Mouse (Mus musculus) limb, embryonic 15.5 days (tissue): ENCODE data around the gene Map3k4. TPM values are rescaled to one million over a fixed set of nuclear protein-coding genes. Genes with fewer than 3 reads are reported as not detected.

Experiments
- ATAC-seq: fragments of 200-750 bp; cut with Nextera tagmentation; 2 replicates; pipeline ENCODE4 v1.8.0; 2017; ENCODE audit warnings: low read depth, moderate TSS enrichment; ENCODE audit not compliant: insufficient number of reproducible peaks, low FRiP score, low TSS enrichment
- H3K27ac ChIP-seq: fragments of 300-500 bp; sonication (generic); 2 replicates; pipeline ENCODE4 v1.5.1; 2015; ENCODE audit warnings: moderate library complexity, mild to moderate bottlenecking, inconsistent platforms
- H3K27me3 ChIP-seq: fragments of 300-500 bp; sonication (generic); 2 replicates; pipeline ENCODE4 v1.6.1; 2015; ENCODE audit warnings: inconsistent platforms
- H3K36me3 ChIP-seq: fragments of 300-500 bp; sonication (generic); 2 replicates; pipeline ENCODE4 v1.6.1; 2015; ENCODE audit warnings: inconsistent platforms
- H3K4me1 ChIP-seq: fragments of 300-500 bp; sonication (generic); 2 replicates; pipeline ENCODE4 v1.6.1; 2015; ENCODE audit warnings: inconsistent platforms
- H3K4me2 ChIP-seq: fragments of 300-500 bp; sonication (generic); 2 replicates; pipeline ENCODE4 v1.6.1; 2015; ENCODE audit warnings: mild to moderate bottlenecking, inconsistent platforms
- H3K4me3 ChIP-seq: fragments of 300-500 bp; sonication (generic); 2 replicates; pipeline ENCODE4 v1.5.1; 2015; ENCODE audit warnings: mild to moderate bottlenecking, inconsistent platforms
- H3K9ac ChIP-seq: fragments of 300-500 bp; sonication (generic); 2 replicates; pipeline ENCODE4 v1.6.1; 2015; ENCODE audit warnings: inconsistent platforms
- H3K9me3 ChIP-seq: fragments of 300-500 bp; sonication (generic); 2 replicates; pipeline ENCODE4 v1.6.1; 2016; ENCODE audit warnings: inconsistent platforms
- WGBS: fragments of 180-500 bp; shearing (Covaris S2); methylation state at CpG from one replicate; pipeline ENCODE4 v1.1.7; 2015; 5-methylcytosine and 5-hydroxymethylcytosine counted together
- polyA plus RNA-seq: library from polyadenylated mRNA; unstranded; fragments of >200 nt; fragmentation: Nextera tagmentation; extraction: Ambion mirVana; gene quantifications from 2 replicates; pipeline ENCODE4 v1.2.1, GENCODE M21; 2015

The Map3k4 gene
- polyA plus RNA-seq, 1 experiment from 2014 or later: 38.8 TPM

GRCm38 (mm10) chr17:12201086-12201485, 117.5 kb downstream of the Map3k4 start:
- H3K4me3 ChIP-seq: no peak overlapping the region
- H3K9me3 ChIP-seq: no peaks in the 10 kb centered on the region
- WGBS: 93% methylated on average over 1 of the region's 1 CpGs
- peaks cover 36% of the 10 kb centered on the region for H3K4me1 ChIP-seq
- H3K27ac ChIP-seq: no peak overlapping the region
- no peaks in the 10 kb centered on the region for H3K36me3 ChIP-seq
- no peak overlapping the region for H3K4me2 ChIP-seq
- no peak for ATAC-seq
- H3K27me3 ChIP-seq: no peaks in the 10 kb centered on the region
- no peak overlapping the region for H3K9ac ChIP-seq

- 45% methylated on average over 4 of the region's 4 CpGs for WGBS
- no peak overlapping the region for H3K4me3 ChIP-seq
- no peak overlapping the region; the same call in 1 of the 2 replicates for H3K27ac ChIP-seq
- no peak for ATAC-seq
- no peaks in the 10 kb centered on the region for H3K27me3 ChIP-seq
- no peaks in the 10 kb centered on the region for H3K9me3 ChIP-seq
- no peaks in the 10 kb centered on the region for H3K36me3 ChIP-seq
- H3K4me1 ChIP-seq: peaks cover 36% of the 10 kb centered on the region
- no peak overlapping the region for H3K9ac ChIP-seq
- H3K4me2 ChIP-seq: no peak overlapping the region
Observed at GRCm38 (mm10) chr17:12199933-12200332, 118.7 kb downstream of the Map3k4 start.

- no peak for ATAC-seq
- Histone ChIP-seq H3K4me3 (no peak overlapping the region), H3K36me3 (no peaks in the 10 kb centered on the region), H3K27ac (peak overlapping the region; percentile 39), H3K4me1 (peaks cover 21% of the 10 kb centered on the region), H3K4me2 (no peak overlapping the region), H3K27me3 (no peaks in the 10 kb centered on the region), H3K9me3 (no peaks in the 10 kb centered on the region), H3K9ac (no peak overlapping the region)
- WGBS: 49% methylated on average over 10 of the region's 10 CpGs
Observed at GRCm38 (mm10) chr17:12195604-12196003, 123.0 kb downstream of the Map3k4 start.

DNA sequence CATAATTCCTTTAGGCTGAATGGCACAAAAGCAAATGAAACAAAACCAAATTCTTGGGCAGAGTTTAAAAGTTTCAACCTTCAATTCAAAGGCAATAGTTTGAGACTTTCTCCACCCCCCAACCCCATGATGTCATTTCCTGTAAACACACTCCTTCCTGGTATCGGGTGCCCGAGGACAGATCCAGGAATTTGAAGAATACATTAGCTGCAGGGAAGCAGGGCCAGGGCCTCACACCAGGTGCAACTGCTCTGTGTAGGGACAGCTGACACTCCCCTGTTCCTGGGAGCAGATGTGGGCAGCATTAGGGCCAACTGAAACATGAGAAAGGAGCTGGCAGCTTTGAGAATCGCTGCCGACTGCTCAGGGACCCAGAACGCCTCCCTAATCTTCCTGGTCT, 123.5 kb downstream of the Map3k4 start:
- 11% methylated on average over 5 of the region's 5 CpGs for WGBS
- Histone ChIP-seq H3K27ac (peak overlapping the region; percentile 39), H3K27me3 (no peaks in the 10 kb centered on the region), H3K4me1 (peaks cover 20% of the 10 kb centered on the region), H3K4me3 (no peak overlapping the region), H3K9ac (no peak overlapping the region), H3K4me2 (no peak overlapping the region), H3K36me3 (no peaks in the 10 kb centered on the region), H3K9me3 (no peaks in the 10 kb centered on the region)
- ATAC-seq: peak; percentile 67; the same call in 1 of the 2 replicates

GRCm38 (mm10) chr17:12187782-12188181, 130.8 kb downstream of the Map3k4 start:
- Histone ChIP-seq H3K9ac (no peak overlapping the region), H3K27me3 (no peaks in the 10 kb centered on the region), H3K4me2 (no peak overlapping the region), H3K36me3 (peaks cover 7% of the 10 kb centered on the region; the same call in 1 of the 2 replicates), H3K27ac (no peak overlapping the region), H3K9me3 (no peaks in the 10 kb centered on the region), H3K4me1 (no peaks in the 10 kb centered on the region), H3K4me3 (no peak overlapping the region)
- no peak for ATAC-seq
- WGBS: 67% methylated on average over 1 of the region's 1 CpGs

- no peak overlapping the region for H3K4me3 ChIP-seq
- H3K4me2 ChIP-seq: no peak overlapping the region
- H3K9me3 ChIP-seq: no peaks in the 10 kb centered on the region
- no peak for ATAC-seq
- H3K27ac ChIP-seq: no peak overlapping the region
- WGBS: 78% methylated on average over 3 of the region's 3 CpGs
- no peak overlapping the region for H3K9ac ChIP-seq
- no peaks in the 10 kb centered on the region for H3K4me1 ChIP-seq
- H3K27me3 ChIP-seq: no peaks in the 10 kb centered on the region
- H3K36me3 ChIP-seq: peaks cover 7% of the 10 kb centered on the region; the same call in 1 of the 2 replicates
Observed at GRCm38 (mm10) chr17:12186341-12186740, 132.3 kb downstream of the Map3k4 start.

DNA sequence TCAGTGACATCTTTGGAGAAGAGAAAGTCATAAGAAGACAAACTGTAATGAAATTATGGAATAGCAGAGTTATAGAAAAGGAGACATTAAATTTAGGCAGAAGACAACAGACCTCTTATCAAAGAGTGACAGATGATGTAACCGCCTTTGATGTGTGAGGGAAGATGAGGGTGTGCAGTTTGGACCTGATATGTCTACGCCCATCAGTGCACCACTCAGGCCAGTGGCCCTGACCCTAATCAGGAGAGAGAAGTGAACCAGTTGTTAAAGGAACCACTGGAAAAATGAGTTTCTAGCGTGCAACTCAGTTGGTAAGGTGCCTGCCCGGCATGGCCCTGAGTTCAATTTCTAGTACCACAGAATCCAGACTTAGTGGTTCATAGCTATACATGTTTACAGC, 132.7 kb downstream of the Map3k4 start:
- Histone ChIP-seq H3K27me3 (no peaks in the 10 kb centered on the region), H3K4me1 (no peaks in the 10 kb centered on the region), H3K4me3 (no peak overlapping the region), H3K36me3 (peaks cover 7% of the 10 kb centered on the region; the same call in 1 of the 2 replicates), H3K9ac (no peak overlapping the region), H3K4me2 (no peak overlapping the region), H3K27ac (no peak overlapping the region), H3K9me3 (no peaks in the 10 kb centered on the region)
- ATAC-seq: no peak
- WGBS: 94% methylated on average over 4 of the region's 4 CpGs

GRCm38 (mm10) chr17:12184283-12184682, 134.3 kb downstream of the Map3k4 start:
- Histone ChIP-seq H3K27ac (no peak overlapping the region), H3K4me2 (no peak overlapping the region), H3K4me3 (no peak overlapping the region), H3K27me3 (no peaks in the 10 kb centered on the region), H3K36me3 (no peaks in the 10 kb centered on the region), H3K9ac (no peak overlapping the region), H3K4me1 (peaks cover 7% of the 10 kb centered on the region; the same call in 1 of the 2 replicates), H3K9me3 (no peaks in the 10 kb centered on the region)
- 74% methylated on average over 8 of the region's 8 CpGs for WGBS
- ATAC-seq: no peak

DNA sequence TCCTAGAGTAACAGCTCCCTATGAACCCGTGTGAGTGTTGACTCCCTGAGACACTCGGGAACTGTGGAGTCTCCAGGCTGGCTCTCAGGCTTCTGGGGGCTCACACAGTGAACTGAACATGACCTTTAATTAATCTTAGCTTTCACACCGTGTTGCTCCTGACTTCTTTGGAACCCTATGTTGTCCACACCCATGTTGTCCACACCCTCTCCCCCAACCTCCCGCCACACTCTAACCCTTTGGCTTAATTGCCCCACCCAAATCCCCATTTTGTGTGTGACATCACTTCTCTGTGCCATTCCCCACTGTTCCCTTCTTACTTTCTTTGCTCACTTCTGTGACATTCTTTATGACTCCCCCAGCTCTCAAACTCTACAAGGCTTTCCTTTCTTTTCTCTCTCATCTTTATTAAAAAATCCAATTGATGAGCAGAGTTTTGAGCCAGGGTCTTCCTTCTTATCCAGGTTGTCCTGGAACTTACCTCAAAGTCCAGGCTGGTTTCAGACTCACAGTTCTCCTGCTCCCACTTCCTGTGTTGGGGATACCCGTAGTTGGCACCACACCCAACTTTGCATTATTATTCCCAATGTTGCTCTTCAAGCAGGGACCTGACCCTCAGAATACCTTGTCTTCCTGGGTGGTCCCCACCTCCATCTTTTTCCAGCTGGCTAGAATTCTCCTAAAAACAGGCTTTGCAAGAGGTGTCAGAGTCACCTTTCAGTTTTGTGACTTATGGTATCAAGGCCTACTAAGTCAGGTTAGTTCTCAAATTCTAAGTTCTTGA, 135.7 kb downstream of the Map3k4 start:
- Histone ChIP-seq H3K9ac (no peak overlapping the region), H3K27ac (no peak overlapping the region), H3K4me3 (no peak overlapping the region), H3K27me3 (no peaks in the 10 kb centered on the region), H3K4me2 (no peak overlapping the region), H3K4me1 (peaks cover 7% of the 10 kb centered on the region; the same call in 1 of the 2 replicates), H3K36me3 (peaks cover 4% of the 10 kb centered on the region; the same call in 1 of the 2 replicates), H3K9me3 (no peaks in the 10 kb centered on the region)
- WGBS: 68% methylated on average over 5 of the region's 5 CpGs
- no peak for ATAC-seq

- peaks cover 7% of the 10 kb centered on the region; the same call in 1 of the 2 replicates for H3K4me1 ChIP-seq
- peaks cover 7% of the 10 kb centered on the region; the same call in 1 of the 2 replicates for H3K36me3 ChIP-seq
- WGBS: 64% methylated on average over 2 of the region's 2 CpGs
- ATAC-seq: no peak
- no peaks in the 10 kb centered on the region for H3K9me3 ChIP-seq
- no peak overlapping the region for H3K27ac ChIP-seq
- H3K9ac ChIP-seq: no peak overlapping the region
- no peaks in the 10 kb centered on the region for H3K27me3 ChIP-seq
- H3K4me3 ChIP-seq: no peak overlapping the region
- H3K4me2 ChIP-seq: no peak overlapping the region
Observed at GRCm38 (mm10) chr17:12179766-12180165, 138.8 kb downstream of the Map3k4 start.

DNA sequence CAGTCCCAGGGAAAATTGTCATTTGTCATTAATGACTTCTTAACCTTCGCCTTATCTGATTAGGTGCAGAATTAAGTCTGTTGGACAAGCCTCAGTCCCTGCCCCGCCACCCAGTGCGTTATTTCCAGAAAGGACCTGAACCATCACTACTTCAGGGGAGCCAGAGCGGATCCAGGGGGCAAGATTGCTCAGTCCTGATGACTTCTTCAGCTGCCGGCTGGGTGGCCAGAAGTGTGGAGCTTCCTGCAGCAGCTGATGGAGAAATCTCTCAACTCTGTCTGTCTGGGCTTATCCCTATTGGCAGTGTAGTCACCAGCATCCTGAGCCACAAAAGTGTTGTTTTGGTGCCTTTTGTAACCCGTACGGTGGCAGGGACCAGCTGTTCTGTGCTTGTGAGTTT, 139.3 kb downstream of the Map3k4 start:
- Histone ChIP-seq H3K4me1 (peaks cover 7% of the 10 kb centered on the region; the same call in 1 of the 2 replicates), H3K9me3 (no peaks in the 10 kb centered on the region), H3K4me3 (no peak overlapping the region), H3K9ac (no peak overlapping the region), H3K36me3 (peaks cover 10% of the 10 kb centered on the region), H3K4me2 (no peak overlapping the region), H3K27ac (no peak overlapping the region), H3K27me3 (no peaks in the 10 kb centered on the region)
- ATAC-seq: no peak
- WGBS: 84% methylated on average over 7 of the region's 7 CpGs
